Mouse (Mus musculus) G1E (cell line): ENCODE results near the gene Iqce.

Experiments used
- CTCF ChIP-seq: IDR thresholded peaks from 2 replicates; pipeline ENCODE4 v1.5.1; 2012; ENCODE audit warnings: low read depth, low read length, inconsistent platforms, mixed read lengths
- POLR2AphosphoS5 ChIP-seq: IDR thresholded peaks from 2 replicates; pipeline ENCODE4 v1.6.1; 2012; ENCODE audit warnings: low read depth, low read length, inconsistent platforms; ENCODE audit not compliant: insufficient replicate concordance
- TAL1 ChIP-seq: conservative IDR thresholded peaks from 2 replicates; pipeline ENCODE4 v1.6.1; 2012; ENCODE audit warnings: low read depth, low read length, inconsistent platforms, mixed read lengths

- TF ChIP-seq CTCF = no peak
- no peak for TF ChIP-seq TAL1
- no peak for TF ChIP-seq POLR2AphosphoS5
These were observed 22.1 kb downstream of the Iqce start for GRCm38 (mm10) chr5:140680051-140680450.
